Mouse (Mus musculus) layer of hippocampus, adult 2 months (tissue): Measurements from ENCODE around the gene Drosha. TPM values are rescaled to one million over a fixed set of nuclear protein-coding genes. Genes with fewer than 3 reads are reported as not detected.

Experiments used
- DNase-seq, 2 experiments: peaks; one replicate each; pipeline ENCODE4 v3.0.0; 2022; ENCODE audit warnings: low spot score in 2 of 2
- H3K27ac ChIP-seq: fragments of 200-600 bp; 2 replicates; pipeline ENCODE4 v1.8.1; 2022
- H3K4me3 ChIP-seq: fragments of 200-600 bp; 2 replicates; pipeline ENCODE4 v1.8.1; 2022; ENCODE audit warnings: mild to moderate bottlenecking
- CTCF ChIP-seq: fragments of 200-600 bp; conservative IDR thresholded peaks from 2 replicates; pipeline ENCODE4 v1.8.1; 2022; ENCODE audit warnings: antibody characterized with exemption, mild to moderate bottlenecking, moderate library complexity
- total RNA-seq, 2 experiments: library from RNA; stranded (reverse); gene quantifications; 2 replicates each; pipeline ENCODE4 v1.2.3; 2021

Drosha gene
- total RNA-seq, 2 experiments from 2014 or later: 88.5 to 89.2 TPM

DNA sequence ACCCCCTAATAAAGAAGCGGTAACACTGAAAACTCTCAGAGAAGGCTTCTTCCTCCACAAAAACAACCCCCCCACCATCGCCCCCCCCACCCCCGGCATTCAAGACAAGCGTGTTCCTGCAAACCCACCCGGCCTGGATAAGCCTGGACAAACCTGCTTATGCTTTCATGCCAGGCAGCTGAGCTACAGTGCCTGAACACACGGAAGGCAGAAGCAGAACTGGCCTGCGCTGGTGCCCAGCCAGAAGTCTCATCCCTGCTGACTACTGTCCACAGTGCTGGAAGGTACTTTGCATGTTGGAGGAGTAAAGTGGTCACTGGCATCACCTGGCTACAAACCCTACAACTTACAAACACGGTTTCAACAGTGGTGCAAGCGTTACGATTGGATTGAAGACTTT is 17.5 kb upstream of the Drosha start:
- Histone ChIP-seq H3K27ac (no peak overlapping the region), H3K4me3 (no peak overlapping the region)
- no peak for DNase-seq
- no peak for TF ChIP-seq CTCF

DNA sequence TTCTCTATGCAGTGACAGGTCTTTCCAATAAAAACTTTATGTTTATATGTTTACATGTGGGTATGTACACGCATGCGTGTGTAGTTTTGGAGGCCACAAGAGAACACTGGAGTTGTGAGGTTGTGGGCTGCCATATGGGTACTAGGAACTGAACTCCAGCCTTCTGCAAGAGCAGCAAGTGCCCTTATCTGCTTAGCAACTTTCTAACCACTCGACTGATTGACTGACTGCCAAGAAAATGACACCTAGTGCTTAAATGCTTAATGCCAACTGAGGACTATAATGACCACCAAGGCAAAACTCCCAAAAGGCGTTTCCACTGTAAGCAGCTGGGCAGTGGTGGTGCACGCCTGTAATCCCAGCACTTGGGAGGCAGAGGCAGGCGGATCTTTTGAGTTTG is 15.3 kb upstream of the Drosha start:
- no peak overlapping the region for H3K27ac ChIP-seq
- TF ChIP-seq CTCF: no peak

DNA sequence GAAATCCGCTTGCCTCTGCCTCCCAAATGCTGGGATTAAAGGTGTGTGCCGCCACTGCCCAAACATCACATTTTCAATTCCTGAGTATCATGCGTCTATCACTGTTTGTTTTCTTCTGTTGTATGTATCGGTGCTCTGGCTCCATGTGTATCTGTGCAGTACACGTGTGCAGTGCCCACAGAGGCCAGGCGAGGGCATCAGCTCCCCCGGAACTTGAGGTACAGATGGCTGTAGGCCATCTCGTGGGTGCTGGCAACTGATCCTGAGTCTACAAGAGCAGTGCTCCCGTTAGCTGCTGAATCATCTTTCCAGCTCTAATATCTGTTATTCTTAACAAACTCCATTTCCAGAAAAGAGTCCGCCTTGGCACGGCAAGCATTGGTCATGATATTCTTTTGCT is 12.0 kb upstream of the Drosha start:
- Histone ChIP-seq H3K27ac (no peak overlapping the region), H3K4me3 (no peak overlapping the region)
- no peak for DNase-seq
- TF ChIP-seq CTCF: no peak

More for the DNA sequence above, 15.3 kb upstream of the Drosha start:
- no peak overlapping the region for H3K4me3 ChIP-seq
- no peak for DNase-seq

GRCm38 (mm10) chr15:12817592-12817991 is 7.0 kb upstream of the Drosha start:
- Histone ChIP-seq H3K27ac (no peak overlapping the region), H3K4me3 (no peak overlapping the region)
- no peak for DNase-seq
- TF ChIP-seq CTCF: no peak

- DNase-seq: no peak
- TF ChIP-seq CTCF: no peak
- H3K4me3 ChIP-seq: no peak overlapping the region
- no peak overlapping the region for H3K27ac ChIP-seq
Measured at GRCm38 (mm10) chr15:12822416-12823395, 1.9 kb upstream of the Drosha start.

- TF ChIP-seq CTCF: no peak
- peak overlapping the region; percentile 83 for H3K4me3 ChIP-seq
- no peak for DNase-seq
- peak overlapping the region; percentile 91; the same call in 1 of the 2 replicates for H3K27ac ChIP-seq
Measured at GRCm38 (mm10) chr15:12823455-12824119, 1.0 kb upstream of the Drosha start.

- peak; percentile 42 for TF ChIP-seq CTCF
- no peak for DNase-seq
- peak overlapping the region; percentile 83 for H3K4me3 ChIP-seq
- H3K27ac ChIP-seq: peak overlapping the region; percentile 88
Measured at GRCm38 (mm10) chr15:12824965-12825364, 350 bp downstream of the Drosha start.

DNA sequence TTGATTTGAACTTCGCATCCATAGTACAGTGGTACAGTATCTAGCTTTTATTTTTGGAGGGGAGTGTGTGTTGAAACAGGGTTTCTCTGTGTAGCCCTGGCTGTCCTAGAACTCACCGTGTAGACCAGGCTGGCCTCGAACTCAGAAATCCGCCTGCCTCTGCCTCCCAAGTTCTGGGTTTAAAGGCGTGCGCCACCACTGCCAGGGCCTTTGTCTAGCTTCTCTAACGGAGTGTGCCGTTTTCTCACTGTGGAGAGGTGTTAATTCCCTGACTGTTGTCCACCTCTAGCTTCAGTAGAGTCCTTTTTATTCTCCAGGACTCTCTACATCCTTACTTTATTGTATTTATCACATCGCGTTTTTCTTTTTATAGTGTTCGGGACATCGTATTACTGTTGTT is 793 bp downstream of the Drosha start:
- Histone ChIP-seq H3K27ac (no peak overlapping the region; the same call in 1 of the 2 replicates), H3K4me3 (peak overlapping the region; percentile 83)
- no peak for TF ChIP-seq CTCF
- no peak for DNase-seq

DNA sequence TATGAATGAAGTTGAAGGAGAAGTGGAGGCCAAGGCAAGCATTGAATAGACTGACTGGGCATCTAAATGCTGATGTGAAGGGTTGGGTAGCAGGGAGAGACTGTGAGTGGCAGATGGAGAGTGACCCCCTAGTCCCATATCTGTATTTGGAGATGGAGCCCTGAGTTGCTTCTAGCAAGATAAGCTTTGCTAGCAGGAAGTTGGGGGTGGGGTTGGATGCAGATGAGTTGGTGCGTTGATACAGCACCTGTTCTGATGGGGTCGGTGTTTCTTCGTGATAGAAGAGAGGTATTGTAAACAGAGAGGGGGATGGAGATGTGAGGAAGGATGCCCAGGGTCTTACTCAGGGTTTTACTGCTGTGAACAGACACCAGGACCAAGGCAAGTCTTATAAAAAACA is 5.3 kb downstream of the Drosha start:
- no peak for DNase-seq
- TF ChIP-seq CTCF: no peak
- Histone ChIP-seq H3K4me3 (no peak overlapping the region), H3K27ac (no peak overlapping the region)

- DNase-seq: no peak
- Histone ChIP-seq H3K4me3 (no peak overlapping the region), H3K27ac (no peak overlapping the region)
- TF ChIP-seq CTCF: no peak
Measured at GRCm38 (mm10) chr15:12832599-12832998, 8.0 kb downstream of the Drosha start.

- DNase-seq: no peak
- no peak overlapping the region for H3K27ac ChIP-seq
Measured at GRCm38 (mm10) chr15:12833385-12833784, 8.8 kb downstream of the Drosha start.

GRCm38 (mm10) chr15:12834231-12834630 is 9.6 kb downstream of the Drosha start:
- Histone ChIP-seq H3K27ac (no peak overlapping the region), H3K4me3 (no peak overlapping the region)
- TF ChIP-seq CTCF: no peak
- DNase-seq: no peak

More at GRCm38 (mm10) chr15:12833385-12833784, 8.8 kb downstream of the Drosha start:
- no peak for TF ChIP-seq CTCF
- no peak overlapping the region for H3K4me3 ChIP-seq

DNA sequence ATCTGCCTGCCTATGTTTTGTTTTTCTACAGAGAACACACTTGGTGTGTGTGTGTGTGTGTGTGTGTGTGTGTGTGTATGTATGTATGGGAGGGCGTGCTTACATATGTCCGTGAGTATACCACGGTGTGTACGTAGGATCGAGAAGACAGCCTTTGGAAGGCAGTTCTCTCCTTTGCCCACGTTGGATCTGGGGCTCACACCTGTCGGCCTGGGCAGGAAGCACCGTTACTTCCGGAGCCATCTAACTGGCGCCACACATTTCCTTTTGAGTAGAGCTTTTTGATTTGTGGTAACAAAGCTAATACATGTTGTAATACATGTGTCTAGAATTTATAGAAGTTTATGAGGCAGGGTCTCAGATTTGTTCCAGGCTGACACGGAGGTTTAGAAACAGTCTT is 16.1 kb downstream of the Drosha start:
- TF ChIP-seq CTCF: no peak

GRCm38 (mm10) chr15:12842833-12843232 is 18.2 kb downstream of the Drosha start:
- Histone ChIP-seq H3K27ac (no peak overlapping the region), H3K4me3 (no peak overlapping the region)
- DNase-seq: no peak
- TF ChIP-seq CTCF: peak; percentile 38

More for the DNA sequence above, 16.1 kb downstream of the Drosha start:
- H3K4me3 ChIP-seq: no peak overlapping the region
- no peak overlapping the region for H3K27ac ChIP-seq
- DNase-seq: no peak
